Mouse (Mus musculus): Measurements from ENCODE around the gene Rora.
"Not testable (repeated sequence)": the region's sequence is repeated elsewhere in the genome, so short reads cannot be mapped to it uniquely, and the experiment has no call there.

Gene Rora

DNA sequence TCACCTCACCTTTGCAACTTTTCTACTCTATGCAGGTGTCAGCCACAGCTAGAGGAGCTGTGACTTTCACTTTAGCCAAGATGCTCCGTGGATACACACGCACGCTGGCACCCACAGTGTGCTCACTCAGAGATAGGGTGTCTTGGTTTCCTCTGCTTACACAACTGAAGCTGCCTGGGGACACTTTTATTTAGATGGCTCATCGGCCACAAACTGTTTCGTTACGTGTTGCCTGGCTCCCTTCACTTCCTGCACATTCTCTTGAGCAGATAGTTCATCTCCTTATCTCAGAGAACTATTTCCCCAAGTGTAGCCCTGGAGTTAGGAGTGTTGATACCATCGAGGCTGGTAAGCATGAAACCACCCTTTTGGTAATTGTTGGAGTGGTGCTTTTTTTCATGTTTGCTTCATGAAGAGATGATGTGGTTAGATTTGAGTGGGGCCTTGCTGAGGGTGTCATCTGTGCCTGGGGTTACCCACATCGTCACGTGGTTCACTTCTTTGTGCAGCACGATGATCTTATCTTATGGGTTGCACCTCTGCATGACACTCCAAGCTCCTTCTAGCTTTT lies 380.8 kb downstream of the Rora start:
- peak; percentile 71 to 84 for DNase-seq

GRCm38 (mm10) chr9:69035456-69035855 lies 381.9 kb downstream of the Rora start:
- no peak for DNase-seq

- DNase-seq = peak; percentile 47 to 71
Observed at GRCm38 (mm10) chr9:69036296-69036695, 382.7 kb downstream of the Rora start.

GRCm38 (mm10) chr9:69043920-69044613 lies 390.5 kb downstream of the Rora start:
- no peak for DNase-seq

GRCm38 (mm10) chr9:69044614-69045133 lies 391.1 kb downstream of the Rora start:
- DNase-seq = no peak

- DNase-seq = no peak
Observed at GRCm38 (mm10) chr9:69045908-69046307, 392.3 kb downstream of the Rora start.

DNA sequence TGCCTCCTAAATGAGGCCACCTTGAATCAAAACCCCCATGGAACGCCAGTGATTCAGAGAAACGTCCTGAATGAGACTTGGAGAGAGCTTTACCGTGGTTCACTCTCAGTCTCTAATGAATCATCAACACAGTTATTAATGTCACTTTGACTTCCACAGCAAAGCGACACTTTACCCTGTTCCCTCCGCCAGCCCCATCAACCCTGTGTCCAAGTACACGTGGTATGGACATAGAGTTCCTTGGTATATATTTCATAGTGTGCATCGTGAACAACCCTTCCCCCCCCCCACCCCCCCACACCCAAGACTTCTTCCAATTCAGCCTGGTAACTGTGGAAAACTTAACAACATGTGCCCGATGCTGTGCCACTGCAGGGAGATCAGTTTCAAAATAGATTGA lies 397.3 kb downstream of the Rora start:
- DNase-seq = no peak

GRCm38 (mm10) chr9:69051890-69052289 lies 398.3 kb downstream of the Rora start:
- no peak for DNase-seq

DNA sequence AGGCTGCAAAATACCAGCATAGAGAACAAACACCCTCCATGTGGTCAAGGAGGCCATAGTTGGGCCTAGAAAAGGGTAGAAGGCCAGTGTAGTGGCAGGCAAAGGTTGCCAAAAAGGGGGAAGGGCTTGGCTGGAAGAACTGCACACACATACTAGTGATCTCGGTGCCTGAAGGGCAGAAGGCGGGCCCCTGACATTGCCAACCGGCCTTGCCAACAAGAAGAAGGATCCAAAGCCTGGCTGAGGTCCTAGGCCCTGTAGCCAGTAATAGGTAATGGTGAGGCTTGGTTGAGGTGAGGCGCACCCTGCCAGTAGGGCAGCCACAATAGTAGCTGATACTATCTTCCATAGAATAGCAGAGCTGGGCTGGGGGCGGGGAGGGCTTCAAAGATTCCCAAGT lies 401.7 kb downstream of the Rora start:
- DNase-seq = no peak

DNA sequence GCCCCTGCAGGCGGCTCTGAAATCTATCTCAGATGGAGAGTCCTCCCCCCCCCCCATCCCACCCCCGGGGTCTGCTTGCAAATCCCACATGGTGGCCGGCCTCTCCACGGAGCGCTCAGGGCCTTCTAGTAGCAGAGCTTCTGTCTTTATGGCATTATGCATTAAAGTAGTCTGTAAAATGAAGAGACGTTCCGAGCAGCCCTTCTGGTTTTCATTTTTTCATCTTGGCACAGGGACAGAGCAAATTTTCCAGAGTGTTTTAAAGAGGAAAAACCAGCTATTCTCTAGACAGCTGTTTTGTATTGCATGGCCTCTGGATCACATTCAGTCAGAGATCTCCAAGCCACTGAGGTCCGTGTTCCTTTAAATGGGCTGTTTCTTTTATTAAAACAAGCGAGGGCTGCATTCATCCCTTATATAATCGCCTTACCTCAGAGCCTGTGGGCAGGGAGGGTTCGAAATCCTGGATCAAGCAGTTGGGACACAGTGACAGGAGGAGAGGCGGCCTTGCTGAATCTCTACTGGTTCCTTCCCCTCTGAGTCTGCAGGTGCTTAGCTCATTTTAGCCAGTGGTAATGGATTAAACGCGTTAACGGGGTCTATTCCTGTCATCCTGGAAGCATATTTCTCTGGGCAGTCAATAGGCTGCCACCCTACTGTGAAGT lies 417.7 kb downstream of the Rora start:
- no peak for DNase-seq

DNA sequence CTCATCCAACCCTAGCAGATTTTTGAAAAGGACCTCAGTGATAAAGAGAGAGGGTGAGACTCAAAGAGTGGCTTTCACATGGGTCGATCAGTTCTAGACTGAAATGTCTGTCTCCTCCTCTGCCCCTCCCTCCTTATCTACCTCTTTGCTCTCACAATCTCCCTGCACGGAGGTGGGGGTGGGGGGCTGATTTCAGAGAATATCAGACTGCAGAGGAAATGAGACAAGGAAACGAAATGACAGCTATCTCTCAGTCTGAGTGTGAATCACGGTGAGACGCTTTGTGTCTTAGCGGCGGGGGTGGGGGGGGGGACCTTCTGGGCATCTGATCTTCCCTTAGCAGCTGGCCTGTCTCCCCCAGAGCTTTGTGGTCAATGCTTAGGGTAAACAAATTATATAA lies 419.7 kb downstream of the Rora start:
- peak; percentile 8 to 35 for DNase-seq

- DNase-seq = no peak
Observed at GRCm38 (mm10) chr9:69084086-69084719, 430.6 kb downstream of the Rora start.

DNA sequence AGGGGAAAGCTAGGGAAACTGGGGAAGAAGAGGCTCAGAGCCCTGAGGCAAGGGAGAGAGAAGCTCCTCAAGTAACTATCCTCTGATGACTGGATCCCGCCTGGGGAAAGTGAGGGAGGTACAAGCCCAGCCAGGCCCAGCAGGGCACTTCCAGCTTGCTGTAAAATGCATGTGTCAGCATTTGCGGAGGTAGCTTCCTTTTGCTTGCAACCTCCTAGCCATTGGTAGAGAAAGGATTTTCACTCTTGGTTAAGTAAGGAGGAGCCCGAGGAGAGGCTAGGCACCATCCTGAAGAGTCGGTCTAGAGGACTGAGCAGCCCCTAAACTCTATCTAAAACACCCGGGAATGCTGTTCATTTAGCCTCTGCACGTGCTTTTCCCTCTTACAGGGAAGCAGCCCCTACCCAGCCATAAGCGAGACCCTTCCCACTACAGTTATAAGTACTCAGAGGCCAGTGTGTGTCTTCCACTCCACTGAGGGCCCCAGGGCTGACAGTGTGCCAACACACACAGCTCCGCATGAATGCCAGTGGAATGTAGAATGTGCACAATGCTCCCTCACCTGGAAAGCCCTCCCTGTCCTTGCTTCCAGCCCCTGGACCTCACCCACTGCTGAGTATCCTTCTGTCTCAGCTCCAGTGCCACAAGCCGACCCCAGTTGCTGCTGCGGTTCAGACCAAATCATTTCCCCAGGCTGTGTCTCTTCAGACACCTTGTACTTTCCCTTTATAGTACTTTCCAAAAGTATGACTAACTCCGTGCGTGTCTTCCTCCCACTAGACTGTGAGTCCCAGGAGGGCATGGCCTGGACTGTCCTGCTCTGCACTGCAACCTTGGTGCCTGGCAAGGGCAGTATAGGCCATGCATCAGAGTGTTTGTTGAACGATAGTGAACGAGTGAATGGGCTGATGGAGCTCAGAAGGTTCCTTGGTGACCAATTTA lies 431.4 kb downstream of the Rora start:
- DNase-seq = no peak

DNA sequence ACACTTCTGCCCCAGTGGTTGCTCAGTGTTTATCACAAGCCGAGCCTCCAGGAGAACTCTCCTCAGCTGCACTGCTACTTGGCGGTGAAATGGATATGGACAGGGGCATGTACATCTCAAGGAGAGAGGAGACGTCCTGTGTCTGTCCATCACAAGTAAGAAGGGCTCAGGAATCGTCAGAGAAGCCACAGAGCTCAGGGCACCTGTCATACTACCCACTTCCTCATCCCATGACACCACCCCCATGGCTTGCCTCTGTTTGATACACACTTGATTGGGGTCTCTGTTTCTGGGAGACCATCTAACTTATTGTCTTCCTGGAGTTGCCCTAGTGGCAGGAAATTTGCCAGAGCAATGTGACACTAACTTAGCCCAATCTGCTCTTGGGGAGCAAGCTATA lies 433.3 kb downstream of the Rora start:
- no peak for DNase-seq

DNA sequence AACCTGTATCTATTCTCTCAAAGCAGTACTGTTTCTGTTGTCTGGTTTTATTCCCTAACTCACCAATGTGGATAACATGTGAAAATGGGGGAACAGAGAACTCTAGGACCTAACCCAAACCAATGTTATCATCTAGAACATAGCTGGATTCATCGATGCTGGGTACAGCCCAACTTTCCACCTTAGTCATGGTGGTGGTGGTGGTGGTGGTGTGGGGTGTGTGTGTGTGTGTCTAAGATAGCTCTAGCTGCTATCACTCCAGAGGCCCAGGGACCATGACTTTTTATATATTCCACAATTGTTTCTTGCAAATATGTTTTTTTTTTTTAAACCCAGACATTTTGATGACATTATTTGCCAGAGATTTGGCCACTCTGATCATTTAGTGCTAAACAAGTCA lies 433.7 kb downstream of the Rora start:
- DNase-seq = no peak

- DNase-seq = no peak
Observed at GRCm38 (mm10) chr9:69090749-69091270, 437.2 kb downstream of the Rora start.

DNA sequence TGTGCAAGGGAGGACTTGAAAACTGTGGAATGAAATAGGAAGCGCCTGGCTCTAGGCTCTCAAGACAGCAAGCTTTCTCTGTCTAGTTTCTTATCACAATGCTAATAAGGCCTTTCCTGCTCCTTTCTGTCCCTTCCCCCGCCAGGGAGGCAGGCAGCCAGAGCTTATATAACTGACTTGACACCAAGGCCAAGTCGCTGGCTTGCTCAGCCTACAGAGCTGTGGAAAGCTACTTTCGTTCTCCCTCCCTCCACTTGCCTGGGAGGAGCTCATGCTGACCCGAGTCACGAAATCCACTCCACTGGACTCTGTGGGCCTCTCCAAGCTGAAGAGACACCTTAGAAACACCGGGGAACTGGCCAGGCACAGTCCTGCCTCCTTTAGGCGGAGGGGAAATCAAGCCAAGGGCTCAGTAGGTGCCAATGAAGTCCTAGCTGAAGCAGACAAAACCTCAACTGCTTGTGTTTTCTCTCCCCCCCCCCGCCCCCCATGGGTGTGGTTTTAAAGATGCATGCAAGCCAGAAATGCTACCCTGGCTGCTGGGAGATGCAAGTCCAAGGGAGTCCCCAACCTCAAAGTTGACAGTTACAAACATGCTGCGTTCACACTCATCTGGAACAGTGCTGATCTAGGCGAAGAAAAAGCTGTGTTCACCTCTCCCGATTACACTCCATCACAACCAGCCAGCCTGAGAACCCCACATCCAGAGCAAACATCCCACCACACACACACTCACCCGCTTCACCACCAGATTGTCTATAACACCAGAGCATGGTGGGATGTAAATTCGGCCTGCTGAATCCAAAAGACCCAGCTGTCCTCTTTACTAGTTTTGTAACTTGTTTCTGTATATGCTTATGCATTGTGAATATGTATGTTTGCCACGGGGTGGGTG lies 438.8 kb downstream of the Rora start:
- DNase-seq = peak; percentile 13 to 14

DNA sequence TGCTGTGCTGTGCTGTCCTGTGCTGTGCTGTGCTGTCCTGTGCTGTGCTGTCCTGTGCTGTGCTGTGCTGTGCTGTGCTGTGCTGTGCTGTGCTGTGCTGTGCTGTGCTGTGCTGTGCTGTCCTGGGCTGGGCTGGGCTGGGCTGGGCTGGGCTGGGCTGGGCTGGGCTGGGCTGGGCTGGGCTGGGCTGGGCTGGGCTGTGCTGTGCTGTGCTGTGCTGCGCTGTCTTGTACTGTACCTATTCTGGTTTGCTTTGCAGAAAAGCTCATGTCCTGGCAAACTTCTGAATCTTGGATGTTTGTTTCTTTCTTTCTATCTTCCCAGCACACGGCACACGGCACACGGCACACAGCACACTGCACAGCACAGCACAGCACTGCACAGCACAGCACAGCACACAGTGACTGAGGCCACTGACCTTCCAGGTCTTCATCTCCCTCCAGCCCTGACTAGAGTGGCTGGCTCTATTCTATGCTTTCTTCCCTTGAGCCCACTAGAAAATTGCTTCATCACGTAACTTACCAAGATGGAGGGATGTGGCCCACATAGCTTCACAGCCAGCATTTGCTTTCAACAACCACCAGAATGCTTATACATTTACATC lies 446.7 kb downstream of the Rora start:
- DNase-seq = not testable (repeated sequence)

DNA sequence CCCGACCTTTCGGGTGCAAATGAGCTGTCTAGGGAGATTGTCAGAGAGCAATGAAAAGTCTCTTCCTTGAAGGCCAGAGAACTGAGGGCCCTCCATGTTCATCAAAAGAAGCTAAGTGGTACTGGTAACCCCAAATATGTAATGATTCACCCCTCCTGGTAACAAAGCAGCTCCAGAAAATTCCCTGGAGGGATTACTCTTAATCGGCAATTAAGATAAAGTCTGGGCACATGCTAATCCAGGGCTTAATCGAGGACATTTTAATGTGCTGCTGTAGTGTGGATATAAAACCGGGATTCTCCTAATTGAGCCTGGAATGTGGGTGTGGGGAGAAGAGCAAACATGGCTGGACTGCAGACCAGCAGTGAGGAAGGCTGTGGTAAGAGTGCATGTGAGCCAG lies 450.7 kb downstream of the Rora start:
- DNase-seq = no peak

DNA sequence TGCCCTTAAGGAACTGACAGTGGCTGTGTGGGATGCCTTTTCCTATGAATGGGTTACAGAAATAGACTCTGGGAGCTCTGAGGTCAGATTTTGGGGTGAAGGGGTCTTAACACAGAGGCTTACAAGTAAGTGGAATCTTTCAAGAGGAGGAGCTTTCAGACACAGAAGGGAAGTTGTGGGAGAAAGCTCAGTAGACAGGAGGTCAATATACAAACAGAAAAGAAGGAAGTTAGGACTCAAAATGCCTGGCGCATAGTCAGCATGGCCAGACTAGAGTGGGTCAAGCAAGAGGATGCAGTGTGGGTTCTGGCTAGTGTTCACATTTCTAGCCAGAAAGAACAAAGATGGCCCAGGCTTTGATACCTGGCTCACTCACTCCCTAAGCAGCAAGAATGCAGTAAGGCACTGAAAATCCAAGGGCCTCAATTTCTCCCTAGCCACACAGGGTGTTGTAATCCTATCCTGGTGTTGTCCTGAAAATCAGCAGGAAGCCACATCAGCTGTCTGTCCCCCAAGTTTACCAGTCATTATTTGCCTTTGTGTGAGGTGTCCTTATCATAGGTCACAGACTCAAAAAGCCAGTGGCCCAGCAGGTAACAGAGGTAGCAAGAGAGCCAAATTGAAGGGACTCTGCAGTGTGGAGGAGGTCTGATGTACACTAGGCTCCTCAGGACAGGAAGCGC lies 456.2 kb downstream of the Rora start:
- DNase-seq = no peak

All from thymus, adult 18-20 months (tissue).